Mouse (Mus musculus) kidney, postnatal 10 days (tissue): ENCODE measurements around the gene Lhfpl2.

Experiments used
- DNase-seq: peaks from one replicate; pipeline ENCODE4 v3.0.0; 2021; ENCODE audit warnings: mixed read lengths

The Lhfpl2 gene

DNA sequence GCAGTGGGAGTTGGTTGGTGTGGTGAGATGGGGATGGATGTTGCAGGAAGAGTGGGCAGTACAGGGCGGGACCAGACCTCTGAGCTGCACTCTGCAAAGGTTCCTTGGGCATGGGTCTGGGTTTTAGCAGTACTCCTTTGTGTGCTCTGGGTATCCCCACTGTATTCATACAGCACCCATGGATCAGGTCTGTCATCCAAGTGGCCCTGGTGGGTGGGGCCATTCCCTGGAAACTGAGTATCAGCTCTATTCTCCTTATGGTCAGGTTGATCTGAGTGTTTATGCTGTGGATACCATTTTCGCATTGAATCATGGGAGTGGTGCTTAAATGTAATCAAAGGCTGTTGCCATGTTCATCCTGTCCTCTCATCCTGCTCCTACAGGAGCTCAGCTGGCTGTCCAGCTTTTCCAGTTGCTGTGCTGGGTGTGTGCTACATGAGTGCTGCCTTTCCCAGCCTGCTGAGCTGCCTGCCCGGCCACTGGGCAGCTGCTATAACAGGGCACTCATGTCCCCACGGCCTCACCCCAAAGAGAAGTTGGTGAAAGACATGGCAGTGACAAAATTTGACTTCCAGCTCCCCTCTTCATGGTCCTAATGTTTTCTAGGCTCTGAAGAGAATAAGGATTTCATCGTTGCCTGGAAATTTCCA, 9.2 kb downstream of the Lhfpl2 start:
- no peak for DNase-seq

DNA sequence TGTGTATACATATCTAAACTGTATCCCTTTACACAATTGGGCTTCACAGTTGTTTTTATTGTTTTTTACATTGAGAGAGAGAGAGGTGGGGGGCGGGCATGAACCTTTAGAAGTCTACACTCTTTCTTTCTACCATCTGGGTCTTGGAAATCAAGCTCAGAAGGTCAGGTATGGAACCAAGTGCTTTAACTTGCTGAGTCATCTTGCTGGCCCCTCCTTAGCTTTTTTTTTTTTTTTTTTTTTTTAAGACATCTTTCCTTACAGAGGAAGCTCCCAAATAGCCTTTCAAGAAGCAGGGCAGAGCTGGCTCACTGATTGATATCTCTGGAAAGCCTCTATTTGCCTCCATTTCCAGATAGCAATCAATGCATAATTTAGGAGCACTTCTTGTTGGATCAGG, 10.7 kb downstream of the Lhfpl2 start:
- no peak for DNase-seq

DNA sequence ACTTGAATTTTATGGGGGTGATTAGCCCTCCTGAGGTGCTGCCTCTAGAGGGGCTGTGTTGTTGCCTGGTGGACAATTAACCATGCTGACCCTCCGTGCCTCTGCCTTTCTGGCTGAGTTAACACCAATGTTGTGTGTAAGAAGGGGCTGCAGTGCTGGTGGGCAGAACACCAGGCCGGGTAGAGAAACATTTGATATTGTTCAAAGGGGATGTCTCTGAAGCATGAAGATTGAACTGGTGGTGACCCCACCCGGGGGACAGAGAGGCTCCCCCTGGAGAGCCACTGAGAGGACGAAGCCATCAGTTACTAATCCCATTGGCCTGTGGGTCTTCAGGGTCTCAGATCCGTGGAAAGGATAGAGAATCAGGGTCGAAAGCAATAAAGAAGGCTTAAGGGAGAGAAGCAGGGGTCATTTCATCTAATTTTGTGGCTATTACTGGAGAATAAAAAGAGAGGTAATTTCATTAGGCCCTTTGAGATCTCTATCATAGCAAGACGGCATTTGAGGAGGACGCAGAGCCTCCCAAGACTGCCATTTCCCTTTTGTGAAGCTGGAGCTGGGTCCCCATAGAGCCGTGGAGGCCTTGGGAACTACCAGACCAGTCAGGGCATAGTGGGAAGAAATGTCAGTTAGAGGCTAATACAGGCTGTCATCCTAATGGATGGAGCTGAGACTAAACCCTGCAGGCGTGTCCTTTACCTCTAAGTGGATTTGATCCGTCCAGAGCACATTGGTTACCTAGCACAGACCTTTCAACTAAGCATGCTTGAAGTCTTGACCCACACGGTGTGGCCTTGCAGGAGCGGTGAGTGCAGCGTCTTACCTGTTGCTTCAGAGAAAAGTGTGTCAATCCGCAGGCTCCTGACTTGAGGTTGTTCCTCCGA, 12.1 kb downstream of the Lhfpl2 start:
- DNase-seq, result no peak

DNA sequence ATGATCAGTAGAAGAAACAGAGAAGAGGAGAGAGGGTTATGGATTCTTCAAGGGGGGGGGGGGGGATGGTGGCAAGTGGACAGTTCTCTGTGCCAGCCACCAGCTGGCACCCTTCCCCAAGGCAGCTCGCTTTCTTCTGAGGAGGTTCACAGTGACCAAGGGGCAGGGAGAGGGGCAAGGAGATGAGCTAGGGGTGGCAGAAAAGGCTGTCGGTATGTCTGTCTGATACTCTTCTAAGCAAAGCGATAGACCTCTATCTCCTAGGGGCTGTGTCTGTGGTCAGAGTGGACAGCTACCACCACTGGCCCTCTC, 12.7 kb downstream of the Lhfpl2 start:
- no peak for DNase-seq

DNA sequence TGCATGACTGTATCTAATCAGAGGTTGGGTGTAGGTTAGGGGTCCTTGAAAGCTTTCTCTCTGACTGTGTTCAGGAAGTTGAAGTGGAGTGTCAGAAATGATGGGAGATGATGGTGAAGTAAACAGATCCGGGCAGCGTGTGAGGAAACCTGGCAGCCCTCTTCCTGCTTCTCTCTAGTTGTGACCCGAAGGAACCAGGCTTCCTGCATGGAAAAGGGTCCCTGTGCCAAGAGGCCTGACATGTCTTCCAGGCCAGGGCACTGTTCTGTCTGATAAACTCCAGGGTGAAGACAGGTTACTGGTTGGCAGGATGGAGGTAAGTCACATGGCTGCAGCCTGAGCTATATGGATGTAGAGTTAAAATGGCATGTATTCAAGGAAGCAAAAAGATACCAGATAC, 13.3 kb downstream of the Lhfpl2 start:
- no peak for DNase-seq

DNA sequence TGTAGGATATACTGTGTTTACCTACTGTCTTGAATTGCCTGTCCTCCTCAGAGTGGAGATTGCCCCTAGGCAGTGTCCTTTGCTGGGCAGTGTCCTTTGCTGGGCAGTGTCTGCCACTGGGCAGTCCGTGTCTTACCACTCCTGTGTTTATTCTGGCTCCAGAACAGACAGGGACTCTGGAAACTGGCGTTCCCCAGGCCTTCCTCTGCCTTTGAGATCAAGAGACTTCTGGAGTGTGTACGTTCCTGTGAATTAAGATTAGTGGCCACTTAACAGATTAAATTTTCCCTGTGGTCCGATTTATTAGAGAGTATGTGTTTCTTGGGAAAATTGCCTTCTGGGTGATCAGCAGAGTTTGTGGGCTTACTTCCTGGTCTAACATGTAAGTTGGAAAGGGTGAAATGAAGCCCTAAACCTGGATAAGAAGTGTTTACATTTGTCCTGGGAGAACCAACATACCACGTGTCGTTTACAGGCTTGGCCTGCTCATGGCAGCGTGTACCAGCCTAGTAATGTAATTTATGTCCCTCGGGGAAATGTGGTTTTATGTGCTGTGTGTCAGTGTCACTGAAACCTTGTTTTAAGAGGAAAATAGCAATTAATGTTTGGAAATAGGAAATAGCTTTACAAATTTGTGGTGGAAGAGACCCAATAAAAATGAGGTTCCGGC, 15.6 kb downstream of the Lhfpl2 start:
- DNase-seq, result no peak

DNA sequence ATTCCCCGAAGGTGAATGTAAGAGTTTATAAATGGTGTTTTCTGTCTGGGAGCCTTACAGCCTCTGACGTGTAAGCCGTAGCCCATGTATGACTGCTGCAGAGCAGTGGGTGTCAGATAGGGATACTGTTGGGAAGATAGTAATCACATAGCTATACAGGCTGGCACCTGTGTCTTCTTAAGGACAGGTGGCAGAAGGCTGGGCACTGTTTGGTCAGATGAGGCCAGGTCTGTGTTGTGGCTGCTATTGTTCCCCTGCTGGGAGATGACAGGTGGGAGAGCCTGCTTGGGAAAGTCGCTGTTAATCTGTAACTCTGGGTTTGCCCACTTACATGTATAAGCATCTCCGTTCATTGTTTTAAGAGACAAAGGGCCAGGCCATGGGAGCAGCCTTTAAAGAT, 16.1 kb downstream of the Lhfpl2 start:
- no peak for DNase-seq

DNA sequence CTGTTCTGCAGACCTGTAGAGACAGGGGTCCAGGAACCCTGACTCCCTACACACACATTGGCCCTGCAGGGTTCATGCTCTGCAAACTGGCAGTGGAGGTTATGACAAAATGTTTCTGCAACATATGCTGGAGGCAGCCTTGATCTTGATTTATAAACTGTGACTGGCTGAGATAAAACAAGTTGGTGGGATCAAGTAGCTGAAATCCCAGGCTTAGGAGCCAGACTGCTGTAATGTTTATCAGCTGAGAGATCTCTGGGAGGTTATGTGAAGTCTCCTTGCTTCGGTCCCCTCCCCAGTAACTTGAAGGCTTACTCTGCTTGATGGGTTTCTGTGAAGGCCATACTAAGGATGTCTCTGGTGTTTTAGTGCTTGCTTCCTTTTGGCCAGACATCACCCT, 17.6 kb downstream of the Lhfpl2 start:
- DNase-seq, result no peak

DNA sequence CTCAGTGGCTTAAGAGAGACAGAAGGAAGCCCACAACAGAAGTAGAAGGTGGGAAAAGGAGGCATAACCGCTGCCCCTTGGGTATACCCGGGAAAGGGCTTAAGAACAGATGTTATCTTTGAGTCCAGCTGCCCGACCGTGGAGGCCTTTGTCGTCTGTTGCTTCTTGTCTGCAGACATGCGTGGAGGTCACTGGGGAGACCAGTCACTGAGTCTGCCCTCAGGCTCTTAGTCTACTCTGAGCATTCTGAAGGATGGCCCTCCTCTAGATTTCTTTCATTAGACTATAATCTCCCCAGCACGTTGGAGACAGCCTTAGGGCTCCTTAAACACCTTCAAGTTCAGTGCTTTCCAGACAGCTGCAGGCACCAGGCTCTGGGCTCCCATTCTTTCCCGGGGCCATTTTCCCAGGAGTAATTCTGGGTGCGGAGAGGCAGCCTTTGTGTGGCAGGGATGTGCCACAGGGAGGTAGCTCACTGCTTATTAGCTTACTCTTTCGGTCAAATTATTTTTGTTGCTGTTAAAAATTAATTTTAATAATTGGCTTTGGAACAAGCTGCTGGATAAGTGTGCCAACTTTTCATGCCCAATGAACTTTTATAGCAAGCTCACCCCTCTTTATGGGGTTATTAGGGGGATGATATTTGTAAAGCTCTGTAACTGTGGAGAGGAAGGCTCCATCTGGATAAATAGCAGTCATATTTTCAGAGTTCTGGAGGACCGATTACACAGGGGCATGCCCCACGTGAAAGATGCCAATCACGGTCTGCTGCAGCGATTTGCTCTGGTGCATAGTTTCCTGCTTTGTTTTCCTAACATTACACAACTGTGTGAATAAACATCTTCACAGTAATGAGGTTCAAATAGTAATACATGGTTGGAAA, 19.8 kb downstream of the Lhfpl2 start:
- DNase-seq, result no peak

DNA sequence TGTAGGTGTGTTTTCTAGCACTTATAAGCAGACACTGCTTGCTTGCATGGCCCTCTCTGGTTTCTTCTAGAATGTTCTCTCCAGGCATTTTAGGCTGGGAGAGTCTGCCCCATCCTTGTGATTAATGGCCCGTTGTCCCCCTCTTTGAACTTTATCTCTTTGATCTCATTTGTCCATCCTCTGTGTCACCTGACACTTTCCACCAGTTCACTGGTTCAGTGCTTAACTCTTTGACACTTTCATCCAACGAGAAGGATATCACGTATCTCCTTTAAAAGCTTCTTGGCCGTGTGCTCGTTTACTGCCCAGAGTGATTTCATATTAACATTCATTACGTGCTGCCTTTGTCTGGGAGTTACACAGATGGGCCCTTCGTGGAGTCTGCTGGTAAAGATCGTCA, 25.6 kb downstream of the Lhfpl2 start:
- DNase-seq, result no peak

DNA sequence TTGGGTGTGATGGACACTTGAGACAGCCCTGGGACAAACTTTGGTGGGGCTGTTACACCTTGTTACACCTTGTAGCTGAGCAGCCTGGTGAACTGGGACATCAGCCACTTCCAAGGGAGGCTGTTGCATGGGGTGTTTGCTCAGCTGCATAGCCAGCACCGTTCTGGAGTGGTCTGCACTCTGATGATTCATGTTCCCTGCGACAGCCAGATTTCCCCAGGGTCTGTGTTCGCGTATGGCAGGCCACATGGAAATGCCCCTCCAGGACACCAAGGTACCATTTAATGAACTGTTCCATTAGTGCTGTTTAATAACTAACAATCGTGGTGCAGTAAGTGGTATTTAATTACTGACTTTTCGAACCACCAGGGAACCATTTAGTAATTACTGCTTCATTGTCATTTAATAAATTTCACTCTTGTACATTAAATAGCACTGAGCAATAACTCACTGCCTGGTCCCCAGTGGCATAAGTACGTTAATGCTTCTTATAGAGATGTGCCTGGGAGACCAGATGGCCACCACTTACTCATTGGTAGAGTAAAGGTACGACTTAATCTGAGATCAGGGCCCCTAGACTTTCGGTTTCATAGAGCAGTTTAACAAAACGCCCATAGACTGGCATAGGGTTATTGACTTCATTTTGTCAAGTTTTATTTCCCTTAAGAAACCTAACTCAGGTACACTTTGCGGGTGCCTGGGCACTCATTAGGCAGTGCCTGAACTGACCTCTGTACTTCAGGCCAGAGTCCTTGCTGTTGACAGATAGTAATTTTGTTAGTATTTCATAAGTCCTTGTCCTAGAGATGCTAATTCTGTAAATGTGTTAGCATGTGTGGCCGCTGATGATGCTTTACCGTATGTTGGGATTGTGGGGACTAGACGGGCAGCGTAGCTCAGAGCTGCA, 26.9 kb downstream of the Lhfpl2 start:
- no peak for DNase-seq

DNA sequence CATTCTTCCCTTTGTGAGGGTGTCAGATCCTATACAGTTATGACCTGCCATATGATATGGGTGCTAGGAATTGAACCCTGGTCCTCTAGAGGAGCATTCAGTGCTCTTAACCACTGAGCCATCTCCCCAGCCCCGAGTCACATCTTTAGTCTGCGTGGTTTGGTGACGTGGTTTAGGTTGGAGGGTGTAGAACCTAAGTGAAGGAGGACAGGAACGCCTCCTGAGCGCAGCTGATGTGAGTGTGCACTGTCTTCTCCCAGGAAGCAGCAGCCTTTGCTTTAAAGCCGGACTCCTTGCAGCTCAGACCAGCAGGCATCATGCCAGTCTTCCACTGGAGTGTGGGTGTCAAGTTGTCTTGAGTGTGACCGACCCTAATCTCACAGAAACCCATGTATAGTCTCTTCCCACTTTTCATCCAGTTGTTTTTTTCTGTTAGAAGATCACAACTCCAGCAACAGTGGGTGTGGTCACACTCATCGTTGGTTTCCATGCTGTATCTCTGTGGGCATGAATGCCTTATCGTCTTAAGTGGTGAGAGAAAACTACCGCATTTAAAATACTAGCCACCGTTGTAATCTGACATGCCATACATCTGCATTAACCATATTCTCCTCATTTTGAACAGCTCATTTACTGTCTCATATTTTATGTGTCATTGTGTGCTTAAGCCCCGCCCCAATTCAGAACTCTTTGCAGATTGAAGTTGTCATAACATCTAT, 28.7 kb downstream of the Lhfpl2 start:
- DNase-seq, result no peak

DNA sequence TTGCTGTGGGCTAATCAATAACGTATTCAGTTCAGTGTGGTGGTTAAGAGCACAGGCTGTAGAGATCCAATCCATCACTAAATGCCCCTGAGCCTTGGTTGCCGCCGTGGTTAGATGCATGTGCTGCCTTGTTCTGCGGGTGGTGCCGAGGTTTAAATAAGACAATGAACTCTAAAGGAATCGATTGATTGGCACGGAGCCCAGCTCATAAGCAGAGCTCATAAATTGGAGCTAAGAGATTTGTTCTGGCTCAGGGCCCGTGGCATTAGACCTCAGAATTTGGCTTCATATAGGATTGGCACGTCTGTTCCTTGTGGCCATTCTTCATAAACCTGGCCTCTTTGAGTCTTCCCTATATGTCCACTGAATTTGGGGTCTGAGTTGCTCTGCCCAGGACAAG, 29.5 kb downstream of the Lhfpl2 start:
- DNase-seq, result no peak

DNA sequence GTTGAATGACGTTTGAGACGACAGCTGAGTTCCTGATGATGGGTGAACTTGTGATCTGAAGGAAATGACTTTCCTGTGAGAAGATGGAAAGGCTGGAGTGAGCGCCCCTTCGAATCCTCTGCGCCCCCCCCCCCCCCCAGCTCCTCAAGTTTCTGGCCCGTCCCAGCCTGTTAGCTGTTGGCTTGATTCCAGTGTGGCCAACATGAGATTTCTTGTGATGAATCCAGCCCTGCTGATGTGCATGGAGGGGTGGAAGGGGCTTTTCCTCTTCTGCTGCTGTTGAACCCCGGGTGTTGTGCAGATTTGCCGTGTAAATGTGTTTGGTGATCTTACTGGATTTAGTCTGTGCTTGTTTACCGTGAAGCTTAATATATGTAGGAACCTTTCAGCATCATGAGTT, 31.2 kb downstream of the Lhfpl2 start:
- DNase-seq, result no peak

DNA sequence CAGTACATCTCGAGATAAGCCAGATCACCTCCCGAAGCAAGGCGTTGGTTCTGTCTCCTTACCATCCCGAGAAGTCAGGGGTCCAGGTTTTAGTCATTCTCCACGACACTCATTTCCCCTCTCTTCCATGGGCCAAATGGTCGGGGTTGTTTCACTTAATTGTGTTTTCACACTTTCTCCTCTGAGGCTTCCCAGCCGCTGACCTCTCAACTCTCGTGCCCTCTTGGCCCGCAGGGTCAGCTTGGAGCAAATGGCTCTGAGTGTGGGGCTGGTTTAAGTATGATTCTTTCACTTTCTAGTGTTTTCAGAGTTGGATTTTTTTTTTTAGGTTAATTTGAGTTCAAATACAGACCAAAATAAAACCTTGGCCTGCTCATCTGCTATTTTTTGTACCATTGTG, 31.7 kb downstream of the Lhfpl2 start:
- peak; percentile 67 for DNase-seq

DNA sequence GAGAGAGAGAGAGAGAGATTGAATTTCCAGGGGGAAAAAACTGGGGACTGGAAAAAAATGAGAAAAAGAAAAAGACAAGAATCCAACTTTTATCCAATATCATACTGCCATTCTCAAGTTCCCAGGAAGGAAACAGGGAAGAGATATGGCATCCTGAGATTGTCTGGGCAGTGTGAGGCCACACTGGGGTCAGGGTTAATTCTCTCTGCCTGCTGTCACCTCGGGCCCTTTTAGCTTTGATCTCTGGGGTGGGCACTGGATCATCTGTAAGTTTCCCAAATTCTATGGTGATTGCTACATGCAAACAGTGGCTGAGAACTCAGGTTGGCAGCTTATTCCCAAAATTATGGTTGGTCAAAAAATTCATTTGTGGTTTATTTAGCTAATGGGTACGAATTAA, 33.8 kb downstream of the Lhfpl2 start:
- no peak for DNase-seq

DNA sequence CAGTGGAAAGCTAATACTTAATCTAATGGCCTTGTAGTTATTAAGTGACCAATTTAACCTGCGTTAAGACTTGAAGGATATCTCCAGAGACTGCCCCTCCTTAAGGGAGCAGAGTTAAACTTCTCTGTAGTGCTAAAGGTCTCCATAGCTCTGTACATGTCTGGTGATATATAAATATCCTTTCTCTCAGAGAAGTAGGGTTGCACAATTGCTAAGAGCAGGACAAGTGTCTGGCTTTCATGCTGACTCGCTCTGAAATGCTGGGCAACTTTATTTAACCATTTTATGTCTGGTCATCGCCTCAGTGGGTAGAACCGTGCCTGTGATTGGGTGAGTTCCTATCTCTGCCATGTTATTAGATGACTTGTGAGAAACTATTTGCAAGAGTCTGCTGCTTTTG, 36.6 kb downstream of the Lhfpl2 start:
- no peak for DNase-seq

DNA sequence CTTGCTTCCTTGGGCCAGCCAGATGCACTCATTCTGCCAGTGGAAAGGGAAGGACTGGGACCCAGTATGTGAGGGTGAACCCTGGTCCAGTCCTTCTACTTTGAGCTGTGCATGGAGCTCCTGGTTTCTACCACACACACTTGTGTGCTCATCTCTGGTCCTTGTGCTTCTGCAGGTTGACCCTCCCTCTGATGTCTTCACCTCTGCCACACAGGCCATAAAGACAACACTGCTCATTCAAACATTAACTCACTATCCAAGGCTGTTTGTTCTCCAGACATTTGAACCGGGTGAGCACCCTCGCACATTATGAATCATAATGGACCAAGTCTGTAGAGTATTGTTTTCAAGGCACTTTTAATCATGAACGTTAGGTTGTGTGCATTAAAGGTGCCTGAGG, 37.0 kb downstream of the Lhfpl2 start:
- no peak for DNase-seq

DNA sequence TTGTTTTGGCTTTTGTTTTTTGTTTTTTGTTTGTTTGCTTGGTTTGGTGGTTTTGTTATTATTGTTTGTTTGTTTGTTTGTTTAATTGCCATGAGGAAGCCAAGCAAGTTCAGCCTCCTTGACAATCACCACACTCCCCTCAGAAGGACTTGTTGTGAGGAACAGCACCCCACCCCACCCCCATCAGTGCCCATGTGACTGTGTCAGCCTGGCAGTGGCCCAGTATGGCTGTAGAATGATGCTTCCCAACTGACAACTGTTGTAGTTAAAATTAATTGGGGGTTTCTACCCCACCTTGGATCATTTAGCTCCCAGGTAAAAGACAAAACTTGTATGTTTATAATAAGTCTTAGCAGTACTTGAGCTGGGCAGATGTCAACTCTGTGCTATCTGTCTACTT, 37.6 kb downstream of the Lhfpl2 start:
- DNase-seq, result no peak

DNA sequence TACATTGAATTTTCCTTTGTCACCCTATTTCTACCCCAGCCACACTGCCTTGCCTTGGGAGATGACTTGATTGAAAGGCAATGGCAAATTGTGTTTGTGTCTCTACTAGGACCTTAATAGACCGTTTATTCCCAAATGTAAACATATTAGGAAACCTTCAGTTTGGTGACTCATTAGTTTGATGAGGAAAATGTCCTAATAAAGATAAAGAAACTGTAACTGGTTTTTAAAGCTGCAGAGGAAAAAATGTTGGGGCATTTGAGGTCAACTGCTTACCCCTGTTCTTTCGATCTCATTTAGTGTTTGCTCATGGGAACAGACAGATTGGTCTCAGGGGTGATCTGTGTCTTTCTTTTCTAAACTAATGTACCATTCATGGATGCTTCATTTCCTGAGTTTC, 40.1 kb downstream of the Lhfpl2 start:
- DNase-seq, result no peak

DNA sequence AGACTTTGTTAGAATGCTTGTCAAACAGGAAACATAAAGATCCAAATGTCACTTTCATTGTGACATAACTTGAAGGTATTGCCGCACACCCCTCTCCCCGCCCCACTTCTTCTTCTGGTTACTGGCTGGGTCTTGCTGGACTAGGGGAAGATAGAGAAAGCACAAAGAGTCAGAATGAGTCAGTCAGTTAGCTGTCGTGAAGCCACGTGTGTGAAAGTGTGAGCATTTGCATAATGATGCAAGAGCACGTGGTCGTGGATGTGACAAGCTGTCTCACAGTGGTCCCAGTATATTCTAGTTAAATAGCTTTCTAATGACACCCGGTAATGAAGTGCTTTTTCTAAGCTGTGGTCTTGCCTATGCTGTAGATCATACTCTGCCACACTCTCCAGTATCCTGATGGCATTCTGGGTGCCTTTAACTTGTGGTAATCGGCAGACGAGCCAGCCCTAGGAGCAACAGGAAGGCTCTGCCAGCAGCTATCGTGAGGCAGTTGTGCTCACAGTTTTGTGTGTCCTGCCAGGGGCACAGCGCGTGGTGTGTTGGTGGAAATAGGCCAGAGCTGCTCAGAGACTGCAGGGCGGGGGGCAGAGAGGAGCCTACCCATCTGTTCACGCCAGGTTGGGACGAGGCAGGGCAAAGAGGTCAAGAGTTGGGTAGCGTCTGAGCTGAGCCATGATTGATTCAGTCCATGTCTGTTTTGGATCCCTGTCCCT, 40.9 kb downstream of the Lhfpl2 start:
- DNase-seq, result no peak
